Mouse (Mus musculus) bone marrow macrophage, adult 2 months (primary cell): ENCODE results near the gene Dstyk.

ENCODE experiments used
- CTCF ChIP-seq: IDR thresholded peaks from 2 replicates; pipeline ENCODE4 v1.5.1; 2012; ENCODE audit warnings: low read depth, mild to moderate bottlenecking, low read length, moderate library complexity
- POLR2A ChIP-seq: IDR thresholded peaks from 2 replicates; pipeline ENCODE4 v1.6.1; 2012; ENCODE audit warnings: mild to moderate bottlenecking, low read depth, low read length, borderline replicate concordance

DNA sequence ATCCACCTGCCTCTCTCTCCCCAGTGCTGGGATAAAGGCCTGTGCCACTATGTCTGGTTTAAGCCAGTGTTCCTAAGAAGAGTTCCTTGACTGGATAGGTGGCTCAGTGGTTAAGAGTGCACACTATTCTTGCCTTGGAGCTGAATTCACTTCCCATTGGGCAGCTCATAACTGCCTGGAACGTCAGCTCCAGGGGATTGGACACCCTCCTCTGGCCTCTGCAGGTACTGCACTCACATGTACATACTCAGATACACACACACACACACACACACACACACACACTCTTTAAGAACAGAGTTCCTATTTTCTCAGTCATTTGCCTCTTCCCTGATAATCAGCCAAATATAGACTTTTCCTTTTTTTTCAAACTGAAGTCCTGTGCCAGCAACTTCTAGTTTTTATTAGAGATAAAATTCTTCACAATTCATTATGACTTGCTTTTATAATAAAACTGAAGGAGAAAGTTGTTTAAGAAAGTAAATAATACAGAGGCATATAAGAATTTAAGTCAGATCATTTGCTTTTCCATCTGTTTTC, 23.6 kb downstream of the Dstyk start:
- TF ChIP-seq CTCF = no peak
- no peak for TF ChIP-seq POLR2A
